Mouse (Mus musculus): ENCODE results near the gene Gmnn.

GRCm38 (mm10) chr13:24761083-24761402 lies 680 bp downstream of the Gmnn start:
- TF ChIP-seq CTCF (IDR thresholded peaks at IDR 0.05; ENCODE audit: low read depth, low read length): no peak
- TF ChIP-seq POLR2A (IDR thresholded peaks at IDR 0.05; ENCODE audit: insufficient read depth, low read length): no peak
- TF ChIP-seq EP300 (IDR thresholded peaks at IDR 0.05; ENCODE audit: insufficient read depth, low read depth, low read length): no peak

All from ES-Bruce4 (cell line).